Mouse (Mus musculus) E14TG2a.4 (cell line): ENCODE measurements at regions not wholly inside any gene's neighbourhood (a gene's known extent, or its start where the extent isn't known, plus 50 kb on each side); places are given as distances from the start of the nearest gene placed in this dataset.

Source experiments
- CTCF ChIP-seq: conservative IDR thresholded peaks from 2 replicates; pipeline ENCODE4 v1.5.1; 2014; ENCODE audit warnings: low read length
- NANOG ChIP-seq: IDR thresholded peaks from 2 replicates; pipeline ENCODE4 v1.6.1; 2014; ENCODE audit warnings: borderline replicate concordance, low read length, mixed read lengths
- POU5F1 ChIP-seq: IDR thresholded peaks from 2 replicates; pipeline ENCODE4 v1.6.1; 2014; ENCODE audit warnings: low read length, borderline replicate concordance

- TF ChIP-seq CTCF (no peak), NANOG (no peak), POU5F1 (no peak)
Observed at GRCm38 (mm10) chr1:23282215-23282869, 115.2 kb downstream of the Ogfrl1 start.
